Mouse (Mus musculus): ENCODE results near the gene Znhit6.

DNA sequence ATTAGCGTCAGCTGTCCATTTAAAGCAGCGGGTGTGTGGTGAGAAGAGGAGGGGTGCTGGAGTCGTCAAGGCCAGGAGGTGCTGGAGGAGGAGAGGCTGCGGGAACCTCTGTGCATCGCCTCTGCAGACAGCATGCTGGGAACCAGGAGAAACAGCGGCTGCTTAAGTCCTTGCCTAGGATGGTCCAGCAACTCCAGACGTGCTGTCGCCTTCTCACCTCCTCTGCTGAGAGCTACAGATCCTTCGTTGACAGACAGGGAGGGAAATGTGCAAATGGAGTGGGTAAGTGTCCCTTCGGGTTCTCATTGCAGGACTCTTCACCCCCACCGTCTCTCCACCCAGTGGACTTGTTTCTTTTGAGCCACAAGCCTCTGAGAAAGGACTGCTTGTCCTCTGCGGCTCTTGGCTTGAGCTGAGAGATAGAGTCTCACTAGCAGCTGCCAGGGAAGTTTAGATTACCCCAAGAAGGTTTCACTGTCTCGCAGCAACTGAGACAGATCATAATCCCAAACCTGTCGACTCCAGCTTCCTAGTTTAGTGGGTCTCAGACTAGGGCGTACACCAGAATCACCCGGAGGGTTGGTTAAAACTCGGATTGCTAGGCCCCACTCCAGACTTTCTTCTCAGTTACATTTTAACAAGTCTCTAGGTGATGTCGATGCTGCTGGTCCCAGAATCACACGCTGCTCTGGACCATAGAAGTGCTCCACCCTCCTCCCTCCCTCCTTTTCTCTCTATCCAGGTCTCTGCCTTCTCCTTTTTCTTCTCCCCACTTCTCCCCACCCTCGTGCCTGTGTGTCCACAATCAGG, 76.5 kb downstream of the Znhit6 start:
- no peak for TF ChIP-seq POLR2A (IDR thresholded peaks at IDR 0.05; ENCODE audit: insufficient read depth, low read length)
- no peak for TF ChIP-seq CTCF (IDR thresholded peaks at IDR 0.05; ENCODE audit: low read depth, low read length)
- TF ChIP-seq EP300 (IDR thresholded peaks at IDR 0.05; ENCODE audit: insufficient read depth, low read depth, low read length): no peak
